Mouse (Mus musculus) forebrain, embryonic 14.5 days (tissue): ENCODE results near the gene Gpr19. TPM values are rescaled to one million over a fixed set of nuclear protein-coding genes. Genes with fewer than 3 reads are reported as not detected.

Source experiments
- ATAC-seq: fragments of 200-750 bp; cut with Nextera tagmentation; 2 replicates; pipeline ENCODE4 v1.8.0; 2017; ENCODE audit warnings: mild to moderate bottlenecking, moderate library complexity
- DNase-seq: peaks from one replicate; pipeline ENCODE4 v3.0.0-alpha.2; 2015; ENCODE audit warnings: low spot score
- H3K27ac ChIP-seq: fragments of 300-500 bp; sonication (generic); 2 replicates; pipeline ENCODE4 v1.5.1; 2014; ENCODE audit warnings: low read depth, mild to moderate bottlenecking, control low read depth, low read length, moderate library complexity
- H3K27me3 ChIP-seq: fragments of 300-500 bp; sonication (generic); replicated peaks from 2 replicates; pipeline ENCODE4 v1.6.1; 2014; ENCODE audit warnings: low read length, control low read depth, mixed read lengths; ENCODE audit not compliant: control insufficient read depth, insufficient read depth
- H3K36me3 ChIP-seq: fragments of 300-500 bp; sonication (generic); 2 replicates; pipeline ENCODE4 v1.6.1; 2014; ENCODE audit warnings: low read length, control low read depth; ENCODE audit not compliant: control insufficient read depth, insufficient read depth
- H3K4me1 ChIP-seq: fragments of 300-500 bp; sonication (generic); 2 replicates; pipeline ENCODE4 v1.6.1; 2014; ENCODE audit warnings: antibody characterized with exemption, low read length, control low read depth; ENCODE audit not compliant: control insufficient read depth, insufficient read depth
- H3K4me2 ChIP-seq: fragments of 300-500 bp; sonication (generic); 2 replicates; pipeline ENCODE4 v1.6.1; 2014; ENCODE audit warnings: mild to moderate bottlenecking, control low read depth, low read length
- H3K4me3 ChIP-seq: fragments of 300-500 bp; sonication (generic); 2 replicates; pipeline ENCODE4 v1.5.1; 2014; ENCODE audit warnings: low read depth, low read length, control low read depth
- H3K9ac ChIP-seq: fragments of 300-500 bp; sonication (generic); 2 replicates; pipeline ENCODE4 v1.6.1; 2014; ENCODE audit warnings: mild to moderate bottlenecking, low read length, control low read depth, moderate library complexity
- H3K9me3 ChIP-seq: fragments of 300-500 bp; sonication (generic); replicated peaks from 2 replicates; pipeline ENCODE4 v1.6.1; 2016; ENCODE audit warnings: low read length, control low read depth, mixed read lengths; ENCODE audit not compliant: control insufficient read depth
- WGBS: fragments of 180-500 bp; shearing (Covaris S2); extraction: QIAGEN DNeasy Blood & Tissue Kit; methylation state at CpG from one replicate; pipeline ENCODE4 v1.1.7; 2014; 5-methylcytosine and 5-hydroxymethylcytosine counted together
- polyA plus RNA-seq: library from polyadenylated mRNA; unstranded; fragments of >200 nt; fragmentation: Nextera tagmentation; extraction: Ambion mirVana; gene quantifications from 2 replicates; pipeline ENCODE4 v1.2.1, GENCODE M21; 2014

Gpr19 gene
- polyA plus RNA-seq, 1 experiment from 2014 or later: 42.4 TPM

- WGBS: 87% methylated on average over 4 of the region's 4 CpGs
- no peak overlapping the region for H3K27ac ChIP-seq
- no peaks in the 10 kb centered on the region for H3K9me3 ChIP-seq
- no peak for DNase-seq
- no peaks in the 10 kb centered on the region for H3K36me3 ChIP-seq
- H3K27me3 ChIP-seq: no peaks in the 10 kb centered on the region
- H3K4me1 ChIP-seq: 0 out of 2 replicates have a peak, but pooled peaks cover 4% of the 10 kb centered on the region
- no peak for ATAC-seq
- no peak overlapping the region for H3K9ac ChIP-seq
- no peak overlapping the region for H3K4me3 ChIP-seq
- H3K4me2 ChIP-seq: no peak overlapping the region
Observed at GRCm38 (mm10) chr6:134903368-134903767, 5.0 kb upstream of the Gpr19 start.

- 1% methylated on average over 38 of the region's 38 CpGs for WGBS
- ATAC-seq (peak; percentile 93), DNase-seq (peak; percentile 95)
- H3K9ac ChIP-seq: peak overlapping the region; percentile 91
- H3K27me3 ChIP-seq: no peaks in the 10 kb centered on the region
- H3K9me3 ChIP-seq: no peaks in the 10 kb centered on the region
- peak overlapping the region; percentile 79 for H3K4me2 ChIP-seq
- peak overlapping the region; percentile 57 for H3K4me3 ChIP-seq
- H3K27ac ChIP-seq: peak overlapping the region; percentile 99
- peaks cover 12% of the 10 kb centered on the region; the same call in 1 of the 2 replicates for H3K4me1 ChIP-seq
- H3K36me3 ChIP-seq: 0 out of 2 replicates have a peak, but pooled peaks cover 3% of the 10 kb centered on the region
Observed at GRCm38 (mm10) chr6:134897443-134898094, 809 bp downstream of the Gpr19 start.

- peaks cover 12% of the 10 kb centered on the region; the same call in 1 of the 2 replicates for H3K4me1 ChIP-seq
- H3K9me3 ChIP-seq: no peaks in the 10 kb centered on the region
- ATAC-seq: no peak
- H3K4me3 ChIP-seq: peak overlapping the region; percentile 57
- 61% methylated on average over 15 of the region's 15 CpGs for WGBS
- no peak overlapping the region for H3K27ac ChIP-seq
- H3K27me3 ChIP-seq: no peaks in the 10 kb centered on the region
- peak overlapping the region; percentile 79 for H3K4me2 ChIP-seq
- no peak for DNase-seq
- peak overlapping the region; percentile 91 for H3K9ac ChIP-seq
- 0 out of 2 replicates have a peak, but pooled peaks cover 3% of the 10 kb centered on the region for H3K36me3 ChIP-seq
Observed at GRCm38 (mm10) chr6:134896570-134897436, 1.6 kb downstream of the Gpr19 start.

GRCm38 (mm10) chr6:134890436-134890835, 7.9 kb downstream of the Gpr19 start:
- Histone ChIP-seq H3K4me1 (peaks cover 22% of the 10 kb centered on the region), H3K27me3 (no peaks in the 10 kb centered on the region), H3K36me3 (0 out of 2 replicates have a peak, but pooled peaks cover 3% of the 10 kb centered on the region), H3K27ac (no peak overlapping the region), H3K9ac (no peak overlapping the region), H3K4me3 (no peak overlapping the region), H3K4me2 (no peak overlapping the region), H3K9me3 (no peaks in the 10 kb centered on the region)
- DNase-seq (no peak), ATAC-seq (no peak)
- 92% methylated on average over 7 of the region's 7 CpGs for WGBS

- no peaks in the 10 kb centered on the region for H3K27me3 ChIP-seq
- no peak overlapping the region for H3K4me2 ChIP-seq
- DNase-seq (no peak), ATAC-seq (no peak)
- H3K9me3 ChIP-seq: no peaks in the 10 kb centered on the region
- H3K4me3 ChIP-seq: no peak overlapping the region
- no peak overlapping the region for H3K9ac ChIP-seq
- H3K36me3 ChIP-seq: 0 out of 2 replicates have a peak, but pooled peaks cover 3% of the 10 kb centered on the region
- 79% methylated on average over 1 of the region's 1 CpGs for WGBS
- H3K27ac ChIP-seq: no peak overlapping the region; the same call in 1 of the 2 replicates
- peaks cover 27% of the 10 kb centered on the region for H3K4me1 ChIP-seq
Observed at GRCm38 (mm10) chr6:134889763-134890162, 8.6 kb downstream of the Gpr19 start.

GRCm38 (mm10) chr6:134888563-134889017, 9.8 kb downstream of the Gpr19 start:
- H3K27me3 ChIP-seq: no peaks in the 10 kb centered on the region
- ATAC-seq: peak; percentile 68
- peak overlapping the region; percentile 85 for H3K27ac ChIP-seq
- peak overlapping the region; percentile 50; the same call in 1 of the 2 replicates for H3K4me3 ChIP-seq
- H3K9ac ChIP-seq: peak overlapping the region; percentile 75
- peaks cover 30% of the 10 kb centered on the region for H3K4me1 ChIP-seq
- no peaks in the 10 kb centered on the region for H3K36me3 ChIP-seq
- peak overlapping the region; percentile 52 for H3K4me2 ChIP-seq
- DNase-seq: peak; percentile 82
- under 1% methylated on average over 4 of the region's 4 CpGs for WGBS
- H3K9me3 ChIP-seq: no peaks in the 10 kb centered on the region

- ATAC-seq: peak; percentile 93
- H3K9me3 ChIP-seq: no peaks in the 10 kb centered on the region
- peak overlapping the region; percentile 50 for H3K4me3 ChIP-seq
- no peaks in the 10 kb centered on the region for H3K27me3 ChIP-seq
- H3K36me3 ChIP-seq: 0 out of 2 replicates have a peak, but pooled peaks cover 2% of the 10 kb centered on the region
- peak; percentile 98 for DNase-seq
- H3K27ac ChIP-seq: peak overlapping the region; percentile 85
- peak overlapping the region; percentile 75 for H3K9ac ChIP-seq
- peak overlapping the region; percentile 52 for H3K4me2 ChIP-seq
- under 1% methylated on average over 10 of the region's 10 CpGs for WGBS
- peaks cover 30% of the 10 kb centered on the region for H3K4me1 ChIP-seq
Observed at GRCm38 (mm10) chr6:134887711-134888449, 10.5 kb downstream of the Gpr19 start.

- peak; percentile 45 for DNase-seq
- Histone ChIP-seq H3K4me2 (peak overlapping the region; percentile 52), H3K4me1 (peaks cover 30% of the 10 kb centered on the region), H3K9me3 (no peaks in the 10 kb centered on the region), H3K27me3 (no peaks in the 10 kb centered on the region), H3K4me3 (peak overlapping the region; percentile 50), H3K27ac (peak overlapping the region; percentile 85; the same call in 1 of the 2 replicates), H3K36me3 (peaks cover 11% of the 10 kb centered on the region; the same call in 1 of the 2 replicates), H3K9ac (peak overlapping the region; percentile 75)
- 0 out of 2 replicates have a peak, but pooled peaks have one; percentile 8 for ATAC-seq
- 8% methylated on average over 5 of the region's 5 CpGs for WGBS
Observed at GRCm38 (mm10) chr6:134887008-134887407, 11.4 kb downstream of the Gpr19 start.
